Mouse (Mus musculus) hindbrain, postnatal 0 days (tissue): ENCODE results near the gene Txn2. TPM values are rescaled to one million over a fixed set of nuclear protein-coding genes. Genes with fewer than 3 reads are reported as not detected.

ENCODE experiments used
- ATAC-seq: fragments of 200-750 bp; cut with Nextera tagmentation; 2 replicates; pipeline ENCODE4 v1.8.0; 2017; ENCODE audit warnings: mild to moderate bottlenecking, moderate TSS enrichment, moderate library complexity
- DNase-seq: peaks from one replicate; pipeline ENCODE4 v3.0.0-alpha.2; 2015; ENCODE audit warnings: low spot score
- H3K27ac ChIP-seq: fragments of 300-500 bp; sonication (generic); 2 replicates; pipeline ENCODE4 v1.5.1; 2014; ENCODE audit warnings: mild to moderate bottlenecking
- H3K27me3 ChIP-seq: fragments of 300-500 bp; sonication (generic); 2 replicates; pipeline ENCODE4 v1.6.1; 2014; ENCODE audit warnings: low read length, mixed read lengths; ENCODE audit not compliant: insufficient read depth
- H3K36me3 ChIP-seq: fragments of 300-500 bp; sonication (generic); 2 replicates; pipeline ENCODE4 v1.6.1; 2014; ENCODE audit warnings: low read length, mixed read lengths; ENCODE audit not compliant: insufficient read depth
- H3K4me1 ChIP-seq: fragments of 300-500 bp; sonication (generic); 2 replicates; pipeline ENCODE4 v1.6.1; 2014; ENCODE audit warnings: antibody characterized with exemption, low read length, mixed read lengths; ENCODE audit not compliant: insufficient read depth
- H3K4me2 ChIP-seq: fragments of 300-500 bp; sonication (generic); 2 replicates; pipeline ENCODE4 v1.6.1; 2014; ENCODE audit warnings: low read depth, mild to moderate bottlenecking, low read length, moderate library complexity, mixed read lengths
- H3K4me3 ChIP-seq: fragments of 300-500 bp; sonication (generic); 2 replicates; pipeline ENCODE4 v1.5.1; 2014; ENCODE audit warnings: low read length
- H3K9ac ChIP-seq: fragments of 300-500 bp; sonication (generic); replicated peaks from 2 replicates; pipeline ENCODE4 v1.6.1; 2014; ENCODE audit warnings: mild to moderate bottlenecking, low read length, moderate library complexity, mixed read lengths
- H3K9me3 ChIP-seq: fragments of 300-500 bp; sonication (generic); 2 replicates; pipeline ENCODE4 v1.6.1; 2016; ENCODE audit warnings: low read length, mixed read lengths
- CTCF ChIP-seq: IDR thresholded peaks from 2 replicates; pipeline ENCODE4 v1.5.1; 2016; ENCODE audit warnings: antibody characterized with exemption, control low read depth, low read depth
- WGBS: fragments of 180-500 bp; shearing (Covaris S2); extraction: QIAGEN DNeasy Blood & Tissue Kit; methylation state at CpG from one replicate; pipeline ENCODE4 v1.1.7; 2014; 5-methylcytosine and 5-hydroxymethylcytosine counted together
- polyA plus RNA-seq: library from polyadenylated mRNA; unstranded; fragments of >200 nt; fragmentation: Nextera tagmentation; extraction: Ambion mirVana; gene quantifications from 2 replicates; pipeline ENCODE4 v1.2.1, GENCODE M21; 2015
- total RNA-seq: library from RNA; depleted of rRNA; stranded (reverse); fragments of >200 nt; gene quantifications from 2 replicates; pipeline ENCODE4 v1.2.3, GENCODE M21; 2014

Gene Txn2
- total and polyA plus RNA-seq, 2 experiments from 2014 or later: 52.5 to 215 TPM

DNA sequence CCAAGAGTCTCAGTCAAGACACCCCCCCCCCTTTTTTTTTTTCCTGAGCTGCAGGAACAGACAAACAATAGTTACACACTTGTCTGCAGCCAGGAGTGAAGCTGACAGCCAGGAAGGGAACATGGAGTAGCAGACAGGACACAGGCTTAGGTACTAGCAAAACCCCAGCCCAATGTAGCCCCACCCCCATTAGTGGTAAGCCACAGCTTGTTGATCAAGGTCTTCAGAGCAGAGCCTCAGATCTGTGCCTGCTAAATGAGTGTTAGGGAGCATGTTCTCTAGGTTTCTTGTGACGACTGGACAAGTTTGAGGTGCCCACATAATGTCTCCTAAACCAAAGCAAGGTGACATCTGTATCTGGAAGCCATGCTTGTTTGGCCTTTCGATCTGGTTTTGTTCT, 25.6 kb upstream of the Txn2 start:
- no peaks in the 10 kb centered on the region for H3K9me3 ChIP-seq
- no peaks in the 10 kb centered on the region for H3K27me3 ChIP-seq
- H3K36me3 ChIP-seq: peaks cover 24% of the 10 kb centered on the region
- H3K4me3 ChIP-seq: no peak overlapping the region
- DNase-seq (no peak), ATAC-seq (no peak)
- no peak overlapping the region for H3K9ac ChIP-seq
- WGBS: 87% methylated on average over 2 of the region's 2 CpGs
- TF ChIP-seq CTCF: no peak
- no peak overlapping the region for H3K27ac ChIP-seq
- peaks cover 8% of the 10 kb centered on the region; the same call in 1 of the 2 replicates for H3K4me1 ChIP-seq
- H3K4me2 ChIP-seq: peak overlapping the region; percentile 29

GRCm38 (mm10) chr15:77952921-77953320, 24.1 kb upstream of the Txn2 start:
- no peak for DNase-seq
- no peak overlapping the region for H3K27ac ChIP-seq
- ATAC-seq: no peak
- peaks cover 17% of the 10 kb centered on the region; the same call in 1 of the 2 replicates for H3K36me3 ChIP-seq
- TF ChIP-seq CTCF: no peak
- H3K4me2 ChIP-seq: no peak overlapping the region
- H3K4me3 ChIP-seq: no peak overlapping the region
- peaks cover 8% of the 10 kb centered on the region; the same call in 1 of the 2 replicates for H3K4me1 ChIP-seq
- 79% methylated on average over 3 of the region's 3 CpGs for WGBS
- no peaks in the 10 kb centered on the region for H3K9me3 ChIP-seq
- no peak overlapping the region for H3K9ac ChIP-seq
- H3K27me3 ChIP-seq: no peaks in the 10 kb centered on the region

- no peak overlapping the region for H3K9ac ChIP-seq
These were observed 20.3 kb upstream of the Txn2 start for GRCm38 (mm10) chr15:77949061-77949460.

DNA sequence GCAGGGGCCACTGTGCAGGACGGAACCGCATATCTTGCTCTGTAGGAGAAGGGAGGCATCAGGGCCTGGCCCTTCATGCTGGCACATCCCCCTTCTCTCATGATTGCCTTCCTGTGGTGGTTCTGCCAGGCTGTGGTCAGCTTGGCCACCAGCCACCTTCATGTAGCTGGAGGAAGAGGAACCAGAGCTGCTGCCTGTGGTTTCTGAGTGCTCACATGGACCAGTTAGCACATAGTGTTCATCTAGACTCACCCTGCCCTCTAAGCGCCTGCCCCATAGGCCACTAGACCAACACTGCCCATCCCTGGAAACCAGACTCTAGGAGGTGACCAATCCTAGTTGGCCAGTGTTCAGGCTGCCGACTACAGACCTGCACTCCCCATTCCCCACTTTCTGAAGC, 16.9 kb upstream of the Txn2 start:
- no peak for DNase-seq
- no peak for TF ChIP-seq CTCF
- ATAC-seq: no peak
- peaks cover 47% of the 10 kb centered on the region for H3K36me3 ChIP-seq
- H3K9me3 ChIP-seq: no peaks in the 10 kb centered on the region
- H3K4me3 ChIP-seq: no peak overlapping the region
- H3K27me3 ChIP-seq: no peaks in the 10 kb centered on the region
- WGBS: 92% methylated on average over 4 of the region's 4 CpGs
- H3K9ac ChIP-seq: no peak overlapping the region
- no peak overlapping the region for H3K4me2 ChIP-seq
- no peak overlapping the region for H3K27ac ChIP-seq
- no peaks in the 10 kb centered on the region for H3K4me1 ChIP-seq

More at GRCm38 (mm10) chr15:77949061-77949460, 20.3 kb upstream of the Txn2 start:
- Histone ChIP-seq H3K27ac (no peak overlapping the region), H3K27me3 (no peaks in the 10 kb centered on the region), H3K4me2 (no peak overlapping the region), H3K4me3 (no peak overlapping the region), H3K4me1 (no peaks in the 10 kb centered on the region), H3K9me3 (no peaks in the 10 kb centered on the region), H3K36me3 (peaks cover 39% of the 10 kb centered on the region)
- TF ChIP-seq CTCF: no peak
- DNase-seq (no peak), ATAC-seq (no peak)
- 79% methylated on average over 7 of the region's 7 CpGs for WGBS

- Histone ChIP-seq H3K36me3 (peaks cover 25% of the 10 kb centered on the region), H3K9me3 (no peaks in the 10 kb centered on the region), H3K9ac (no peak overlapping the region), H3K4me2 (no peak overlapping the region), H3K4me3 (no peak overlapping the region), H3K27me3 (no peaks in the 10 kb centered on the region), H3K27ac (no peak overlapping the region), H3K4me1 (no peaks in the 10 kb centered on the region)
- WGBS: 78% methylated on average over 3 of the region's 3 CpGs
- no peak for TF ChIP-seq CTCF
- ATAC-seq (no peak), DNase-seq (no peak)
These were observed 12.8 kb upstream of the Txn2 start for GRCm38 (mm10) chr15:77941563-77941962.

- ATAC-seq: no peak
- 74% methylated on average over 5 of the region's 5 CpGs for WGBS
- no peak overlapping the region for H3K4me2 ChIP-seq
These were observed 9.7 kb upstream of the Txn2 start for GRCm38 (mm10) chr15:77938516-77938915.

DNA sequence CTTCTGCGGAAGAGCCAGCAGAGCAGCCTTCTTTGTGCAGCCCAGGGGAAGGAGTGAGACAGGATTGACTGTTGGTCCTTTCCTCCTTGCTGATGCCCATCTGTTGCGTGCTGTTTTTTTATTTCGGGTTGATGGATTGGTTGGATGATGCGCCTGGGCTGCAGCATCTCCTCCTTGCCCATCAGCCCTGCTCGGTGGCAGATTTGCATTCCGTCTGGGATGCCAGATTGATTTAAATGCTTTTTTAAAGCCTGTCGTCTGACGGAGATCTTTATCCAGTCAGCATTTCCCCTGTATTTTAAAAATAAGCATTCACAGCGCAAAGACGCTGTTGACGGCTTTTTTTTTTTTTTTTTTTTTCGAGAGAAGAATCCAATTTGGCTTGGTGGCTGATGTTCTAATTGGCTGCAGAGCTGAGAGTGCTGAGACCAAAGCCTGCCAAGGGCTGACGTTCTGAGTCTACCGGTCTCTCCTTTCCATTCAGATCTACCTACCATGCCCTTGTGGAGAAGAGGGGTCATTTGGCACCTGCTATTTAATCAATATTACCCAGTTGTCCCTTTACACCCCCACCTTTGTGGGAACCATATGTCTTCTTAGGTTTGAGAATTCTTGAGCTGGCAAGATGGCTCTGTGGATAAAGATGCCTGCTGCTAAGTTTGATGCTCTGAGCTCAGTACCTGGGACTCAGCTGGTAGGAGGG, 7.0 kb upstream of the Txn2 start:
- Histone ChIP-seq H3K36me3 (no peaks in the 10 kb centered on the region), H3K4me3 (no peak overlapping the region), H3K27ac (peak overlapping the region; percentile 64), H3K9me3 (no peaks in the 10 kb centered on the region), H3K4me1 (peaks cover 9% of the 10 kb centered on the region; the same call in 1 of the 2 replicates), H3K27me3 (no peaks in the 10 kb centered on the region), H3K9ac (no peak overlapping the region), H3K4me2 (no peak overlapping the region; the same call in 1 of the 2 replicates)
- no peak for TF ChIP-seq CTCF
- 48% methylated on average over 14 of the region's 14 CpGs for WGBS
- ATAC-seq: peak; percentile 58; the same call in 1 of the 2 replicates
- peak; percentile 65 for DNase-seq

More at GRCm38 (mm10) chr15:77938516-77938915, 9.7 kb upstream of the Txn2 start:
- no peaks in the 10 kb centered on the region for H3K9me3 ChIP-seq
- H3K4me3 ChIP-seq: no peak overlapping the region
- no peak overlapping the region for H3K27ac ChIP-seq
- H3K36me3 ChIP-seq: peaks cover 15% of the 10 kb centered on the region
- H3K4me1 ChIP-seq: peaks cover 8% of the 10 kb centered on the region; the same call in 1 of the 2 replicates
- TF ChIP-seq CTCF: no peak
- no peaks in the 10 kb centered on the region for H3K27me3 ChIP-seq
- no peak overlapping the region for H3K9ac ChIP-seq
- no peak for DNase-seq
